Mouse (Mus musculus) liver, embryonic 15.5 days (tissue): ENCODE measurements around the gene Esyt1. TPM values are rescaled to one million over a fixed set of nuclear protein-coding genes. Genes with fewer than 3 reads are reported as not detected.
"Not testable (repeated sequence)": the region's sequence is repeated elsewhere in the genome, so short reads cannot be mapped to it uniquely, and the experiment has no call there.

ENCODE experiments used
- ATAC-seq: fragments of 200-750 bp; cut with Nextera tagmentation; 2 replicates; pipeline ENCODE4 v1.8.0; 2017; ENCODE audit warnings: moderate number of reproducible peaks, mild to moderate bottlenecking, moderate library complexity; ENCODE audit not compliant: insufficient read depth
- H3K27ac ChIP-seq: fragments of 300-500 bp; sonication (generic); replicated peaks from 2 replicates; pipeline ENCODE4 v1.5.1; 2015; ENCODE audit warnings: mild to moderate bottlenecking, inconsistent platforms
- H3K27me3 ChIP-seq: fragments of 300-500 bp; sonication (generic); 2 replicates; pipeline ENCODE4 v1.6.1; 2015; ENCODE audit warnings: mild to moderate bottlenecking, inconsistent platforms
- H3K36me3 ChIP-seq: fragments of 300-500 bp; sonication (generic); replicated peaks from 2 replicates; pipeline ENCODE4 v1.6.1; 2015; ENCODE audit warnings: moderate library complexity, mild to moderate bottlenecking, inconsistent platforms
- H3K4me1 ChIP-seq: fragments of 300-500 bp; sonication (generic); replicated peaks from 2 replicates; pipeline ENCODE4 v1.6.1; 2015; ENCODE audit warnings: inconsistent platforms
- H3K4me2 ChIP-seq: fragments of 300-500 bp; sonication (generic); 2 replicates; pipeline ENCODE4 v1.6.1; 2015; ENCODE audit warnings: moderate library complexity, mild to moderate bottlenecking, inconsistent platforms
- H3K4me3 ChIP-seq: fragments of 300-500 bp; sonication (generic); replicated peaks from 2 replicates; pipeline ENCODE4 v1.5.1; 2015; ENCODE audit warnings: mild to moderate bottlenecking, inconsistent platforms
- H3K9ac ChIP-seq: fragments of 300-500 bp; sonication (generic); 2 replicates; pipeline ENCODE4 v1.6.1; 2015; ENCODE audit warnings: moderate library complexity, mild to moderate bottlenecking, inconsistent platforms
- H3K9me3 ChIP-seq: fragments of 300-500 bp; sonication (generic); replicated peaks from 2 replicates; pipeline ENCODE4 v1.6.1; 2016; ENCODE audit warnings: inconsistent platforms
- WGBS: fragments of 180-500 bp; shearing (Covaris S2); methylation state at CpG from one replicate; pipeline ENCODE4 v1.1.7; 2015; ENCODE audit warnings: mixed read lengths; ENCODE audit not compliant: insufficient replicate concordance; 5-methylcytosine and 5-hydroxymethylcytosine counted together
- polyA plus RNA-seq: library from polyadenylated mRNA; unstranded; fragments of >200 nt; fragmentation: Nextera tagmentation; extraction: Ambion mirVana; gene quantifications from 2 replicates; pipeline ENCODE4 v1.2.1, GENCODE M21; 2015

The Esyt1 gene
- polyA plus RNA-seq, 1 experiment from 2014 or later = 11.8 TPM

- Histone ChIP-seq H3K9me3 (no peaks in the 10 kb centered on the region), H3K27ac (peak within 1 kb of the TSS; percentile 94), H3K4me3 (peak within 1 kb of the TSS; percentile 89), H3K27me3 (no peaks in the 10 kb centered on the region), H3K9ac (peak within 1 kb of the TSS; percentile 68), H3K36me3 (peaks cover 18% of the 10 kb centered on the region), H3K4me2 (peak within 1 kb of the TSS; percentile 90), H3K4me1 (peaks cover 22% of the 10 kb centered on the region)
- ATAC-seq = peak; percentile 80
- under 1% methylated on average over 31 of the region's 31 CpGs for WGBS
Observed at GRCm38 (mm10) chr10:128548947-128549681, 23.4 kb upstream of the Esyt1 start, which contains the start of gene Rpl41. TSS of gene Rpl41 (minus strand) at chr10:128549305.

DNA sequence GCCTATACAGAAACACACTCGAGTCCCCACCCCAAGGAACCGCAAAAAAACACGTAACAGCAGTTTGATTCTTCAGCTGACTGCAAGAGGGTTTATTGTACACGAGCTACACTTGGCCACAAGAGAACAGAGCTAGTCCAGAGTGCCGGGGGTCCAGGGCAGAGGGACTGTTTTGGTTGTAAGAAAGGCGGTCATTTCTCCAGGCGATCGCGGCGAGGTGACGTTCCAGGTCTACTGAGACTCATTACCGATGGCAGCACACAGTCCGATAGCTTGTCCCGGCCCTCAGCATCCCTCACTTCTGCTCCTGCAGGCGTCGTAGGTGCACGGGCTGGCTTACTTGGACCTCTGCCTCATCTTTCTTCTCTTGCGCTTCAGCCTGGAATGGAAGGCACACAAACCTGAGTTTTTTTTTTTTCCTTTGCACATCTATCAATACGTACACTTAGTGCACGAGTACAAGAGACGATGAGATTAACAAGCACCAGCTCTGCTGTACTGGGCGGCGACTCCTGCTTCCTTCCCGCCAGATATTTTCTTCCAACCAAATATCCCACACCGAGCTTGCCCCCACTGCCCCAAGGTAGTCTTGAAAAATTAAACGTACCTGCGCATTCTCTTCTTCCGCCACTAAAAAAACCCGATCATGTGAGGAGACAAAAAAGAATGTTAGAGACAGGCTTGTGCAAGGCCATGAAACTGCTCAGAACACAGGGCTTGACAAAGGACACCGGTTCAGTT lies 22.6 kb upstream of the Esyt1 start:
- H3K27me3 ChIP-seq, ATAC-seq, H3K9me3 ChIP-seq: not testable (repeated sequence)
- H3K27ac ChIP-seq = peak overlapping the region; percentile 94
- H3K36me3 ChIP-seq = peaks cover 27% of the 10 kb centered on the region
- under 1% methylated on average over 30 of the region's 30 CpGs for WGBS
- H3K4me1 ChIP-seq = peaks cover 22% of the 10 kb centered on the region
- peak overlapping the region; percentile 90 for H3K4me2 ChIP-seq
- H3K4me3 ChIP-seq = peak overlapping the region; percentile 89
- H3K9ac ChIP-seq = peak overlapping the region; percentile 68

- H3K9ac ChIP-seq = peak within 1 kb of the TSS; percentile 87
- ATAC-seq = peak; percentile 86
- H3K4me2 ChIP-seq = peak within 1 kb of the TSS; percentile 90
- H3K9me3 ChIP-seq = no peaks in the 10 kb centered on the region
- under 1% methylated on average over 50 of the region's 50 CpGs for WGBS
- no peaks in the 10 kb centered on the region for H3K27me3 ChIP-seq
- H3K4me1 ChIP-seq = peaks cover 22% of the 10 kb centered on the region
- H3K27ac ChIP-seq = peak within 1 kb of the TSS; percentile 94
- H3K4me3 ChIP-seq = peak within 1 kb of the TSS; percentile 89
- peaks cover 34% of the 10 kb centered on the region for H3K36me3 ChIP-seq
Observed at GRCm38 (mm10) chr10:128547361-128548032, 21.8 kb upstream of the Esyt1 start, which contains the start of gene Zc3h10. TSS of gene Zc3h10 (minus strand) at chr10:128547774.

GRCm38 (mm10) chr10:128546787-128547186 lies 21.1 kb upstream of the Esyt1 start:
- peaks cover 22% of the 10 kb centered on the region for H3K4me1 ChIP-seq
- peak overlapping the region; percentile 90 for H3K4me2 ChIP-seq
- H3K4me3 ChIP-seq = peak overlapping the region; percentile 89
- H3K9ac ChIP-seq = peak overlapping the region; percentile 87
- peak overlapping the region; percentile 94 for H3K27ac ChIP-seq
- H3K36me3 ChIP-seq = peaks cover 41% of the 10 kb centered on the region
- no peaks in the 10 kb centered on the region for H3K9me3 ChIP-seq
- WGBS = 11% methylated on average over 7 of the region's 7 CpGs
- H3K27me3 ChIP-seq = no peaks in the 10 kb centered on the region
- ATAC-seq = no peak

DNA sequence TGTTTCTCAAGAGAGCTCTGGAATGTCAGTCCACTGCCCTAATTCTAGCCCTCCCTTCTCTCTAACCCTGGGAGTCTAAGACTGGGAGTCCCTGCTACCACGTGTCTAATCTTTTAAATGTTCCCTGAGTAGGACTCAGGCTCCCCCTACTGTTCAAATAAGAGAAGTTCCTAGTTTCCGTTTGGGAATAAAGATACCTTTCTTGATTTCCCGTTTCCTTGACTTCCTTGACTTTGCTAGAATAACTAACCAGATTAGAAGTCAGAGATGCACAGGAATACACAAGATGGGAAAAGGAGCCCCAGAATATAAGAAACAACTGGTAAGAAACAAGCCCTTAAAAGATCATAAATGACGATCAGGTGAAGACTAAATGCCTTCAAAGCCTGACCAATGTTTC lies 20.7 kb upstream of the Esyt1 start:
- no peaks in the 10 kb centered on the region for H3K27me3 ChIP-seq

DNA sequence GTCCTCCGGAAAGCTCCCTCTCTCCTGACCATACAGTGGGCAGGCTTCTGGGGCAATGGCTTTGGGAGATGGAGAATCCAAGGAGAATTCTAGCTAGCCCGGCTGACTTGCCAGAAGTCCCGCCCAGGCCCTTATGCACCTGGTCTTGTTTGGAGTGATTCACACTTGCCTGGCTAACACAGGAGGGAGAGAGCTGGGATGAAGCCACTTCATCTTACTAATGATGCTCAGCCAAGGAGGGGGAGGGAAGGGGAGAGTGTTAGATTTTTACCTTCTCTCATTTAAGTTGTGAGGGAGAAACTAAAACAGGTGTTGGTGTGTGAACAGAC lies 19.9 kb upstream of the Esyt1 start:
- no peak overlapping the region for H3K4me3 ChIP-seq
- H3K4me1 ChIP-seq = peaks cover 22% of the 10 kb centered on the region
- WGBS = 79% methylated on average over 3 of the region's 3 CpGs
- no peak overlapping the region for H3K9ac ChIP-seq
- ATAC-seq = no peak
- H3K27ac ChIP-seq = no peak overlapping the region
- H3K9me3 ChIP-seq = no peaks in the 10 kb centered on the region
- no peak overlapping the region for H3K4me2 ChIP-seq
- H3K36me3 ChIP-seq = peaks cover 41% of the 10 kb centered on the region
- no peaks in the 10 kb centered on the region for H3K27me3 ChIP-seq

More for the DNA sequence above, 20.7 kb upstream of the Esyt1 start:
- Histone ChIP-seq H3K4me3 (peak overlapping the region; percentile 89), H3K9ac (peak overlapping the region; percentile 87), H3K9me3 (no peaks in the 10 kb centered on the region), H3K27ac (peak overlapping the region; percentile 94), H3K4me2 (peak overlapping the region; percentile 90), H3K36me3 (peaks cover 41% of the 10 kb centered on the region), H3K4me1 (peaks cover 22% of the 10 kb centered on the region)
- WGBS = 7% methylated on average over 4 of the region's 4 CpGs
- ATAC-seq = no peak

DNA sequence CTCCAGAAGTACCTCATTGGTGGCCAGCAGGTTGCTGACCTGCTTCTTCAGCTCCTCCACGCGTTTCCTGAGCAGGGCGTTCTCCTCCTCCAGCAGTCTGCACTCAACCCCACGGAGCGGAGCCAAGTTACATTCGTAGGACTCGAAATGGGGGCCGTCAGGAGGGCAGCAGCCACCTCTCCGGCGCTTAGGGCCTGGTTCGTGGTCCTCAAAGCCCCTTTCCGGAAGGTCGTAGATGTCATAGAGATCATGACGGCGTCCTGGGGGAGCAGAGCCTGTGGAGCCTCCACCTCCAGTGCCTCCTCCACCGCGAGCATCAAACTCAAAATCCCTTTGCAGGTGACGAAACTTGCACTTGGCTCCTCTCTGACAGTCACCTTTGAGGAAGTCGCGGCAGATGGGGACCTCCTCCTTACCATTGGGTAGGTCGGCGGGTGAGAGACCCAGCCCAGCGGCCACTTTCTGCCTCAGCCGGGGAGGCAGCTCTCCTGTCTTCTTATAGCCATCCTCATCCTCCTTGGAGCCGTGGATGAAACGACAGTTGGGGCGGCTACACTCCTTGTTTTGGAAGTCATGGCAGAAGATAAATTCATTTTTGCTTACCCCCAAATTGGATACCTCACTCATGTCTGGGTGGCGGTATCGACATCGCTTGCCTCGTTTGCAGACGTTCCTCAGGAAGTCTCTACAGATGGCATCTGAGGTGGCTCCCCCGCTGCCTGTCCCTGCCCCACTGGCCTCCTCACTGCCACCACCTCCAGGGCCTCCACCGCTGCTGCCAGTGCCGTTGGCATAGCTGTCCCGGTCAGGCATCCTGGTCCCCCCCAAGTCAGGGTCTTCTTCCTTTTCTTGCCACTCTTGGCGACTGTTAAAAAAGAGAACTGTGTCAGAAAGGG lies 19.3 kb upstream of the Esyt1 start:
- H3K36me3 ChIP-seq = peaks cover 41% of the 10 kb centered on the region
- no peaks in the 10 kb centered on the region for H3K27me3 ChIP-seq
- H3K27ac ChIP-seq = no peak overlapping the region
- WGBS = 89% methylated on average over 37 of the region's 37 CpGs
- peaks cover 19% of the 10 kb centered on the region for H3K4me1 ChIP-seq
- H3K4me2 ChIP-seq = no peak overlapping the region
- H3K9me3 ChIP-seq = no peaks in the 10 kb centered on the region
- H3K4me3 ChIP-seq = no peak overlapping the region
- no peak overlapping the region for H3K9ac ChIP-seq
- ATAC-seq = no peak

GRCm38 (mm10) chr10:128544151-128544657 lies 18.5 kb upstream of the Esyt1 start:
- no peak overlapping the region for H3K4me2 ChIP-seq
- no peak for ATAC-seq
- no peak overlapping the region for H3K9ac ChIP-seq
- peaks cover 14% of the 10 kb centered on the region for H3K4me1 ChIP-seq
- peaks cover 41% of the 10 kb centered on the region for H3K36me3 ChIP-seq
- H3K27me3 ChIP-seq = no peaks in the 10 kb centered on the region
- no peak overlapping the region for H3K27ac ChIP-seq
- H3K9me3 ChIP-seq = no peaks in the 10 kb centered on the region
- H3K4me3 ChIP-seq = no peak overlapping the region
- 89% methylated on average over 15 of the region's 15 CpGs for WGBS

DNA sequence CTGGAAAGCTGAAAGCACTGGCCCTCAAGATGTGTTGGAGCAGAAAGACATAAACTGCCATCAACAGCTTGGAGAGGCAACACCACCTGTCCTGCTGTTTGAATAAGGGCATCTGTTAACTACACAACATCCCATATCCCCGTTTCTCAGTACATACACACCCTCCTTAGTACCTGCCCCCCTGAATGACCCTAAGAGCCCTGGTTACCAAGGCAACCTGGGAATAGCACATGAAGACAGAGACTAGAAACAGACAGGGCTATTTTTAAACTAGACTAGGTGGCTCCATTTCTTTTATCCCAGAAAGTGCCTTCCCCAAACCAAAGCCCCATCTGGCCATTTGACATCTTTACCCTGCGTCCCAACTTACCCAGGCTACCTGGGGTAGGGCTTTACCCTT lies 17.4 kb upstream of the Esyt1 start:
- no peak for ATAC-seq
- Histone ChIP-seq H3K36me3 (peaks cover 41% of the 10 kb centered on the region), H3K4me1 (peaks cover 14% of the 10 kb centered on the region), H3K27ac (no peak overlapping the region), H3K4me2 (no peak overlapping the region), H3K9me3 (no peaks in the 10 kb centered on the region), H3K9ac (no peak overlapping the region), H3K27me3 (no peaks in the 10 kb centered on the region), H3K4me3 (no peak overlapping the region)
- WGBS = 71% methylated on average over 2 of the region's 2 CpGs

GRCm38 (mm10) chr10:128538340-128538870 lies 12.7 kb upstream of the Esyt1 start:
- no peaks in the 10 kb centered on the region for H3K27me3 ChIP-seq
- WGBS = 76% methylated on average over 1 of the region's 1 CpGs
- H3K4me1 ChIP-seq = peaks cover 18% of the 10 kb centered on the region
- H3K9ac ChIP-seq = no peak overlapping the region
- H3K4me3 ChIP-seq = no peak overlapping the region
- H3K4me2 ChIP-seq = no peak overlapping the region
- peaks cover 15% of the 10 kb centered on the region for H3K36me3 ChIP-seq
- H3K27ac ChIP-seq = no peak overlapping the region
- no peak for ATAC-seq
- H3K9me3 ChIP-seq = no peaks in the 10 kb centered on the region
